Mouse (Mus musculus): ENCODE results near the gene Hc.

GRCm38 (mm10) chr2:34978226-34978625 lies 83.0 kb downstream of the Hc start:
- TF ChIP-seq CTCF (IDR thresholded peaks at IDR 0.05; ENCODE audit: insufficient read depth, low read length): no peak
- no peak for TF ChIP-seq POLR2A (IDR thresholded peaks at IDR 0.05; ENCODE audit: borderline replicate concordance, extremely low read depth, low read depth, low read length)
